Mouse (Mus musculus): ENCODE measurements at regions not wholly inside any gene's neighbourhood (a gene's known extent, or its start where the extent isn't known, plus 50 kb on each side); places are given as distances from the start of the nearest gene placed in this dataset.

GRCm38 (mm10) chr8:93691375-93691774, 118.4 kb upstream of the Gnao1 start:
- no peak for DNase-seq

- no peak for DNase-seq
Measured at GRCm38 (mm10) chr8:93691826-93692225, 117.9 kb upstream of the Gnao1 start.

GRCm38 (mm10) chr8:93697206-93697605, 112.6 kb upstream of the Gnao1 start:
- DNase-seq = no peak

- DNase-seq = no peak
Measured at GRCm38 (mm10) chr8:93698508-93698907, 111.3 kb upstream of the Gnao1 start.

GRCm38 (mm10) chr8:93701391-93701790, 108.4 kb upstream of the Gnao1 start:
- no peak for DNase-seq

GRCm38 (mm10) chr8:93712066-93712706, 97.6 kb upstream of the Gnao1 start:
- DNase-seq = no peak

- DNase-seq = peak; percentile 12
Measured at GRCm38 (mm10) chr8:93713221-93713620, 96.5 kb upstream of the Gnao1 start.

GRCm38 (mm10) chr8:93724896-93725489, 84.8 kb upstream of the Gnao1 start:
- no peak for DNase-seq

GRCm38 (mm10) chr8:93729124-93729930, 80.4 kb upstream of the Gnao1 start:
- DNase-seq = peak; percentile 75

GRCm38 (mm10) chr8:93730738-93731700, 78.7 kb upstream of the Gnao1 start:
- no peak for DNase-seq

GRCm38 (mm10) chr8:93734818-93735217, 74.9 kb upstream of the Gnao1 start:
- no peak for DNase-seq

- DNase-seq = no peak
Measured at GRCm38 (mm10) chr8:93740281-93740680, 69.5 kb upstream of the Gnao1 start.

GRCm38 (mm10) chr8:93748720-93749119, 61.0 kb upstream of the Gnao1 start:
- DNase-seq = no peak

GRCm38 (mm10) chr8:93750921-93751320, 58.8 kb upstream of the Gnao1 start:
- no peak for DNase-seq

GRCm38 (mm10) chr8:93755981-93756380, 53.8 kb upstream of the Gnao1 start:
- DNase-seq = no peak

Data from layer of hippocampus, adult 9-11 months (tissue).